Mouse (Mus musculus) gastrocnemius, postnatal 4 days (tissue): ENCODE results near the gene Dnah12. TPM values are rescaled to one million over a fixed set of nuclear protein-coding genes. Genes with fewer than 3 reads are reported as not detected.
A peak's percentile ranks its signal among the peaks of the same experiment; 100 is the strongest.
"Not testable (repeated sequence)": the region's sequence is repeated elsewhere in the genome, so short reads cannot be mapped to it uniquely, and the experiment has no call there.

Experiments
- DNase-seq, 2 experiments: peaks; one replicate each; pipeline ENCODE4 v3.0.0; 2021 to 2022; ENCODE audit warnings: low spot score in 2 of 2, mixed read lengths in 2 of 2
- long read RNA-seq, 2 experiments: library from polyadenylated mRNA; stranded (forward); transcript quantifications; one replicate each; pipeline ENCODE4 v2.0.0; 2021
- total RNA-seq, 2 experiments: library from RNA; stranded (reverse); gene quantifications; 2 replicates each; pipeline ENCODE4 v1.2.3; 2021

Dnah12 gene
- under 1 TPM; 0.15 to 0.16 TPM for total RNA-seq
- long read RNA-seq, experiment 1: 0 reads
- long read RNA-seq, experiment 2: 0 reads

DNA sequence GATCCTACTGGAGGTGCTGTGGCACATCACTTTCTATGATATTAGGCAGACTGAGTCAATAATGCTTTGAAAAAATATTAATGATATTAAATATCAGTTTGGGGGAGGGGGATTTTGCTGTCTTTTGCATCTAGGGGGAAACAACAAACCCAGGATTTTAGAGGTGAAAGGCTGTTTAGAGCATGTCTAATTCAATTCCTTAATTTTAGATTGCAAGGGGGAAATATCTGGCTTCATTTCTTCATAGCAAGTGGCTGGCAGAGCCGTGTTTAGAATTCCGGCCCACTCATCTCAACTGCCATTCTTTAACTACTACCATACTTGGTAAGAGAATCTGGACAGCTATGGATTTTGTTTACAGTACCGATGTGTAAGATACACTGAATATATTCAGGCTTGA, at the start of gene Dnah12:
Gene Dnah12 (plus strand): TSS at position 301 of the 400 bp plus-strand sequence.
- no peak for DNase-seq

DNA sequence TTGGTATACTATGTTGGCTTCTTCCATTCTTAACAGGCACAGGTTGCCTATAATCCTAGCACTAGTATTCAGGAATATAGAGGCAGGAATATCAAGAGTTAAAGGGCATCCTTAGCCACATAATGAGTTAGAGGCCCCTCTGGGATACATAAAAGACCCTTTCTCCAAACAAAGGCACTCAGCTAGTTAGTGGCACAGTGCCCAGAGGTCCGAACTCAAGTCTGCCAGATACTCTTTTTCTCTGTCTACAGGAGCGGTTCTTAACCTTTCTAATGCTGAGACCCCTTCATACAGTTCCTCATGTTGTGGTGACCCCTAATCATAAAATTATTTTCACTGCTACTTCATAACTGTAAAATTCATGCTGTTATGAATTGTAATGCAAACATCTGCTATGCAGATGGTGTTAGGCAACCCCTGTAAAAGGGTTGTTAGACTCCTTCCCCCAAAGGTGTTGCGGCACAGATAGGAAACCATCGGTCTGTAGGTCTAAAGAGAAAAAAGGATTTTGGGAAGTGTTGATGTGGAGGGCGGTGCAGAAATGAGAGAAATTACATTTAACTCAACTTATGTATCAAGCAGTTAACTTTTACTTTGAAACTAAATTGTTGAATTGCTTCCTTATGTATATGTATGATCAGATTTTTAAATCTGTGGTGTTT, 47.0 kb upstream of the Dnah12 start:
- DNase-seq: peak in 1 of 2 experiments; percentile 10

DNA sequence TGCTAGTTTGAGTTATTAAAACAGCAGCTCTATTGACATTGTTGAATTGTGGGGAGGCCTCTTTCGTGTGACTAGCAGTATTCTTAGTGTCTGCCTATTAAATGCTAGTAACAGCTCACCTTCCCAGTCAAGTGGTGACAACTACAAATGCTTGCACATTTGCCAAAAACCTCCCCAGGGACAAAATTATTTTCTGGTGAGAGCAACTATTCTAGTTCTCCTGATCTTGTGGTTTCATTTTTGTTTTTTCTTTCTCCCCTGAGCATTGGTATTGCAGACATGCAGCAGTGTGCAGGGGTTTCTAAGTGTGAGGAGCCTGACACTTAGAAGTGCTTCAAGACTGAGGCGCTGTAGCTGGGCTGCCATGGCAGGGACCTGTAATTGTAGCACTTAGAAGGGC, 45.3 kb upstream of the Dnah12 start:
- no peak for DNase-seq

DNA sequence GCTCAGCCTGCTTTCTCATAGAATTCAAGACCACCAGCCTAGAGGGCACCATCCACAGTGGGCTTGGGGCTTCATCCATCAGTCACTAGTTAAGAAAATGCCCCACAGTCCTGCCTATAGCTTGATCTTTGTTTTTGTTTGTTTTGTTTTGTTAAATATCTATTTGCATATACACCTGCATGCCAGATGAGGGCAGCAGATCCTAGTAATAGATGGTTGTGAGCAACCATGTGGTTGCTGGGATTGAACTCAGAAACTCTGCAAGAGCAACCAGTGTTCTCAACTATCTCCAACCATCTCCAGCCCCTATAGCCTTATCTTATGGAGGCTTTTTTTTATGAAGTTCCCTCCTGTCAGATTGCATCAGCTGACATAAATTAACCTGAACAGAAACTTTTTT, 41.2 kb upstream of the Dnah12 start:
- DNase-seq: no peak

DNA sequence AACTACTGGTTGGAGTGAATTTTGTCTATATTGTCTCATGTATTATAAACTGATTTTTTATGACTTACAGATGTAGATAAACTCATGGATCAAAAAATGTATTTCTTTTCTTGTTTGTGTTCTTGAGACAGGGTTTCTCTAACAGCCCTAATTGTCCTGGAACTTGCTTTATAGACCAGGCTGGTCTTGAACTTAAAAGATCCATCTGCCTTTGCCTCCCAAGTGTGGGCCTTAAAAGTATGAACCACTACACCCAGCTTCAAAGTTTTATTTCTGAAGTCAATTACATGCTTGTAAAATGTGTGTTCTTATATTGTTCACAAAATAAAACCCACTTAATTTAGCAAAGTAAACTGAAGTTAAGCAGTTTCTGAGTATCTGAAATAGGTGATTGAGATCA, 34.9 kb upstream of the Dnah12 start:
- no peak for DNase-seq

DNA sequence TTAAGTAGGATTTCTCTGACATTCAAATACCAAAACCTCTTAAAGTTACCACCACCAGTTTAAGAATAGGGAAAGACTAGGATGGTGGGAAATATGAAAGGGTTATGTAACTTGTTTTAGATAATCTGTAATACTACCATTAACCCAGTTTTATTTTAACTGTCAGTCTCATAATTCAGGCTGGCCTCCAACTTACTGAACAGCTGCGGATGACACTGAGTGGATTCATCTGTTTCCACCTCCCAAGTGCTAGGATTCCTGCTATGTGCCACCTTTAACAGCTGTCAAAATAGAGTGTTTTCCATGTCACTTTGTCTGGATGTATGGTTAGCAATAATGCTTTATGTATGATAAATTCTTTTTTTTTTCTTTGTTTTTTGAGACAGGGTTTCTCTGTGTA, 32.8 kb upstream of the Dnah12 start:
- no peak for DNase-seq

DNA sequence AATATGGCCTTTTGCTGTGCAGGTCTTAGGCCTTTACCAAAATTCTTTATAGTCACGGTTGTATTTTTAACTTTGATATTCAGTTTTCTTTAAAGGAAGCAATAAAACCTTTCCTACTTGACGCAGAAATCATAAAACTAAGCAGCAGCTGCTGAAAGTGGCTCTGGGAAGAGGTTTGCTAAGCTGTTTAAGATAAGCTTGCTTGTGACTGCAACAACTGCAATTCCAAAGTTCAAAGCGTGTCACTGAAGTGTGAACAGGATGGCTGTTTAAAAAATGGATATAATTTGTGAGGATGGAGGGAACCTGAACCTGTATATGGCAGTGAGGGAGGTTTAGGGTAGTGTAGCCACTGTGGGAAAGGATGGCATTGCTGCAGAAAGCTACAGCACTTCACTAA, 31.1 kb upstream of the Dnah12 start:
- no peak for DNase-seq

DNA sequence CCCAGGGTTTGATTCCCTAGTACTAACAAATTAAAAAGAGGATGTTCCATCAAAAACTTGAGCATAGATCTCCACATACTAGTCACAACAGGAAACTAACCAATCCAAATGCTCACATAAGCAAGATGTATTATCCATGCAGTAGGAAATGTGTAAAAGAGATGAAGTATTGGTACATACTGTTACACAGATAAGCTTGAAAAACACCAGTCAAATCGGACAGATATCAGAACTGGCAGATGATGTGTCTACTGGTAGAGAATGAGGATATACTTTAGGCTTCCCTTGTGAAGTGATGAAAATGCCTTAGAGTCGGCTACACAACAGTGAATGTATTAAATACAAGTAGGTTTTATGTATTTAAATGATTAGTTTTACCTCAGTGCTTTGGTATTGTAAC, 30.6 kb upstream of the Dnah12 start:
- no peak for DNase-seq

DNA sequence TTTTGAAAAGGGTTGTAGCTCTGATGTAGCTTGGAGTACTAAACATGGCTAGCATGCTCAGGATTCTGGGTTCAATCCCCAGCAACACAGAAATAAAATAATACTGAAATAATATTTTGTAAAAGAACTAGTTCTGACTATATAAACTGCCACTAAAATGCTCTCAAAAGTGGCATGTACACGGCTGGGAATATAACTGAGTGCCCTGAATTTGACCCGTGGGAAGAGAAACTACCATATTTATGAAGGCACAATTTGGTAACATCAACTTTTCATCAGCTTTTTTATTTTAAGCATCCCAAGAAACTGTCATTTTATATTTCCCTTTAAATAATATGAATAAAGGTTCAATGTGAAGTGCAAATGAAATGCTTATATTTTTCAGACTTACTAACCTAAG, 29.2 kb upstream of the Dnah12 start:
- DNase-seq: no peak

DNA sequence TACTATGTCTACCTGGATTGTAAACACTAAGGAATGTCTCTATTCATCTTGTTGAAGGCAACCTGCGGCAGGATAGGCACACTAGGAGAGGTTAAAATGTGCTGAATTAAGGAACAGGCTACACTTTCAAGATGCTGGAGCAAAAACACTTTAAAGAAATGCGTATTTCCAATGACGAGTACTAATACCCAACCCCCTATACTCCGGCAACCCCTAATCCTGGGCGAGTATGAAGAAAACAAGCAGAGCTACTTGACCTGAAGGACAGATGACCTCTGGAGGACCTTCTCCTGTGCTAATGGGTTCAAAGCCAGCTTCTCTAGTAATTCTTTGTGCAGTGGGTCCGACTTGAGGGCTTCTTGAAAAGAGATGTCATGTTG, 25.1 kb upstream of the Dnah12 start:
- DNase-seq: no peak

DNA sequence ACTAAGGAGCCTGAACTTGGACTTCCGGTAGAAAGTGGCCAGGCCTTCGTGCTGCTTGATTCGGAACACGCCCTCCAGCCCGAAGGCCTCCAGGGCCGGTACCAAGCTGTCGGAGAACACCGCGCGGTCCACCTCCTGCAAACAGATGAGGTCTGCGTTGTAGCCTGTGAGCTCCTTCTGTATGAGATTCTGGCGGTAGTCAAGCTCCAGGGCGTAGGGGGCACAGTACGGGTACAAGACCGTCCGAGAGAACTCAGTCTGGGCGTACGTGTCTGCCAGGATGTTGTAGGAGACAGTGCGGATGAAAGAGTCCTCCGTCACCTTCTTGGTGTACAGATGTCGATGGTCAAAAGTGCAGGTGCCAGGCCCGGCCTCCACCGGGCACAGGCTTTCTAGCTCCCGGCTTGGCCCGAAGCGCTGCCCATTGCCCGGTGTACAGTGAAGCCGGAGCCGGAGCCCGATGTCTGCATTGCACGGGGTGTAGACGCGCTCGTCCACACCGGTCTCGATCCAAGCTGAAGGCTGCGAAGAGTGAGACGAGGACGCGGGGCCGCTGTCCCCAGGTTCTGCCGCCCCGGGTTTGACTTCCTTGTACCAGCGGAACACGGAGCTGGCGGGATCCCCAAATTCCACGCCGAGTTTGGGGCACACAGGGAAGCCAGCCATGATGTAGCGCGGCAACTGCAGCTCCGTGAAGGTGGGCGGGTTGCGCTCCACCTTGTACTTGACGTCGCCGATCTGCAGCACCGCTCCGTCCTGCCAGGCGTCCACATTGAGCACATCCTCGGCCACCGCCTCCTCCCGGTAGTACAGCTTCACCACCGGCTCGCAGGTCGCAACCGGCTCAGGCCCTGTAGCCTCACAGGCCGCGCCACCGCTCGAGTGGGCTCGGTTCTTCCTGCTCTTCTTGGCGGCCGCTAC, 24.4 kb upstream of the Dnah12 start:
- DNase-seq: peak; percentile 19 to 23

DNA sequence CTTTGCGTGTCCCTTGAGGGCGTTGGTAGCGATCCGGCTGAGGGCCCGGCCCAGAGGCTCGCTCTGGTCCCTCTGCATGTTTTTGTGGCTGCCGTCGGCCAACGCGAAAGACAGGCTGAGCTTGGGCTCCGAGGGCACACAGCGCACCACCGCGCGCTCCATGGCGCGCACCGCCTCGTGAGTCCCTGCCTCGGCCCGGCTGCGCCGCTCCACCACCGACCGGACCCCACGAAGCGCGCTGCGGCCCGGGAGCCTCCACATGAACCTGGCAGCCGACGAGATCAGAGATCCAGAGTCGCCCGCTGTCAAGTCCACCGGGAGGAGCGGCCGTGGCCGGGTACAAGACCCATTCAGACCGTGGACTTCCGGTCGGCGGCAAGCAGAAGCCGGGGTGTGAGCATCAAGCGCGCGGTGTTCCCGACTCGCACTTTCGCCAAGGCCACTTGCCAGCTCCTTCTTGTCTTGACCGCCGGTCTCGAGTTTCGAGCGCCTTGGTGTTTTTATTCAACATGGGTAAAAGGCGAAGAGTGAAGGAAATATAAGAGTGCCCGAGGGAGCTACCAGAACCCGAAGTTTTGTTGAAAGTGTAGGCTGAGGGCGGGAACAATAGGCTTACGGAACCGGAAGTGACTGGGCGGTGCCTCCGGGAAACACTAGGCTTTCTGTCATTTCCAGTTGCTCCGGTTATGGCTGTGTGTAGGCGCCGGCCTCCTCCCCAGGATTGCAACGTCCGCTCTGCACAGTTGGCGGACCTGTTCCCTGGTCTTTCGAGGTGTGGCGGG, 23.6 kb upstream of the Dnah12 start, which contains the start of gene Pde12:
Gene Pde12 (minus strand): TSS at position 592 of the 782 bp plus-strand sequence.
- peak; percentile 61 to 86 for DNase-seq

DNA sequence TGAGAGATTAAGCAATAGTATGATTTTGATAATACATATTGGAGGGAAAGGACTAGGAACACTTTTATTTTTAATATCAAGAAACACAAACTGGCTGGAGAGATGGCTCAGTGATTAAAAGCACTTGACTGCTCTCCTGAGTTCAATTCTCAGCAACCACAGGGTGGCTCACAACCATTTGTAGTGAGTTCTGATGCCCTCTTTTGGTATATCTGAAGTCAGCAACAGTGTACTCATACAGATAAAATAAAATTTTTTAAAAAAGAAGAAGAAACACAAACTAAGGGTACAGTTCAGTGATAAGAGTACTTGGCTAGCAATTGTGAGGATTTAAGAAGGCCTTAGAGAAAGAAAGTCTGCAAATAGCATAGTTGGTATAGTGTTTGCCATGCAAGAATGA, 22.1 kb upstream of the Dnah12 start:
- DNase-seq: no peak

DNA sequence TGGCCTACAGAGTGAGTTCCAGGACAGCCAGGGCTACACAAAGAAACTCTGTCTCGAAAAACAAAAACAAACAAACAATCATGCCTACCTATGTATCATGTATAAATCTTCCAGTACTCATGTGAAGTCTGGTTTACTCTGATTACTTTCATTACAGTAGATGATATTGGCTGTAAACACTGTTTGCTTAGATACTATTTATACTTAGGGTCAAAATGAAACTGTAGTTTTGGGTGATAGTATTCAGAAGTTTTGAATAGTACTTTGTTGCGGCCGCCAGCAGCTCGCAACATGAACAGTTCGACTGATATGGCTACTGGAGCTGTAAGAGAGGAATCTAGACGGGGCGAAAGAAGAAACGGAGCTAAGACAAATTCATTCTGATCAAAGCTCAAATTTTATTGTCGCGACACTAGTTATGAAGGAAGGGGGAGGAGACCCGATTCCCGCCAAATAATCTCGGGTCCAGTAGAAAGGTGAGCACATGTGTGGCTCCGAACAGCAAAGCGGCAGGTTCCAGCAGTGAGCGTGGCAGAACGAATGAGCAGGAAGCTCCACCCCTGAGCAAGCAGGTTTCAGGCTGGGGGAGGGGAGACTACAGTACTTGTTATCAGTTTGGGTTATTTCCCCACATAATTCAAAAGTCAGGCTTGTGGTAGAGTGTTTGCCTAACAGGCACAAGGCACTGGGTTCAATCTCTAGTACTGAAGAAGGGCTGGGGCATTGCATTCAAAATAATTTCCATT, 21.0 kb upstream of the Dnah12 start:
- not testable (repeated sequence) for DNase-seq

DNA sequence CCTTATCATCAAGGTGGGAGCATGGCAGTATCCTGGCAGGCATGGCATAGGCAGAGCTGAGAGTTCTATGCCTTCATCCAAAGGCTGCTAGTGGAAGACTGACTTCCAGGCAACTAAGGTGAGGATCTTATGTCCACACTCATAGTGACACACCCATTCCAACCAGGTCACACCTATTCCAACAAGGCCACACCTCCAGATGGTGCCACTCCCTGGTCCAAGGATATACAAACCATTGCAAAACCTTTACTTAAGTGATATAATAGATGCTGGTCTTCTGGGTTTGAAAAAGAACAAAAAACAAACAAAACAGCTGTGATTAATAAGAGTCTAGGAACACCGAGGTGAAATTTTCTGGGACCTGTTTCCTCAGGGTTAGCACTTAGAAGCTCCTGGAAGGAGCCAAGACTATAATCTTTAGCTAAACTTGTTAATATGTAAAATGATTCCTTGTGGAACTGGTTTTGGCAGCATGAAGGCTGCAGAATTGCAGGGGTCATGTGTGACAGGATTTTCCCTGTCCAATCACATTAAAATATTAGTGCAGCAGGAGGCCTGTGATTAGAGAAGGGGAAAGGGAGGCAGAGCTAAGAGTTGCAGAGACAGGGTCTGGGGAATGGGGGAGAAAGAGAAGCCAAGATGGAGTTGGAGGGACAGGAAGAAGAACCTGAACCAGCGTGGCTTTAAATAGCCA, 18.5 kb upstream of the Dnah12 start:
- not testable (repeated sequence) for DNase-seq

DNA sequence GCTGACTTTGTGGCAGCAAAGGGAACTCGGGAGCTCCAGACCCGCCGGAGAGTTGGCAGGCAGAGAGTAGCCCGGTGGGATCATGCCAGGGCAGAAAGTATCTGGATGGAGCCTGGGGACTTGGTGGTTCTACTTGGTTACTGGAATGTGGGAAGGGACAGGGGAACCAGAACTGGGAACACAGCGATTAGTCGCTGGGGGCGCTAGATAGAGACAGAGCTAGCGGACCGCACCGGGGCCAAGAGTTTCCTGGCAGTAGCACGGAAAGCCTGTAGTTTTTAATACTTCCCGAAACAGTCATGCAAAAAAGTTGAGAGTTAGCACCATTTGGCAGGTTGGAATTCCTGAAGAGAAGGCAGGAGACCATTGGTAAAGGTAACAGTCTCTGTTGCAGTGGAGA, 17.7 kb upstream of the Dnah12 start:
- peak in 1 of 2 experiments; percentile 32 for DNase-seq

DNA sequence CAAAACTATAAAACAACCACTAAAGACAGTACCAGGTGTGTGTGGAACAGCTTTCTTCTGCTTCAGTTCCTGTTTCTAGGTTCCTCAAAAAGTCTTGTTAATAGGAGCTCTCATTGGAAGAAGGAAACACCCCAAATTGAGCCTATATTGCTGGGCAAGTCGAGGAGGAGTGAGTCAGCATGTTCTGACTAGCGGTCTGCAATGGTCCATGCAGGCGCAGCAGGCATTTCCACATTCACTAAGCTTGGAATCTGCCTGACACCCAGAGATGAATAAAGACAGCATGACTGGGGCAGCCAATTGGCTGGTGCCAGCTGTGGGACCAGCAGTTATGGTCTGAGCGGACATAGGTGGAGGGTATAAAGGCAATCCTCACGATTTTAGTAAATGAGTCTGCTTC, 17.3 kb upstream of the Dnah12 start:
- DNase-seq: no peak

DNA sequence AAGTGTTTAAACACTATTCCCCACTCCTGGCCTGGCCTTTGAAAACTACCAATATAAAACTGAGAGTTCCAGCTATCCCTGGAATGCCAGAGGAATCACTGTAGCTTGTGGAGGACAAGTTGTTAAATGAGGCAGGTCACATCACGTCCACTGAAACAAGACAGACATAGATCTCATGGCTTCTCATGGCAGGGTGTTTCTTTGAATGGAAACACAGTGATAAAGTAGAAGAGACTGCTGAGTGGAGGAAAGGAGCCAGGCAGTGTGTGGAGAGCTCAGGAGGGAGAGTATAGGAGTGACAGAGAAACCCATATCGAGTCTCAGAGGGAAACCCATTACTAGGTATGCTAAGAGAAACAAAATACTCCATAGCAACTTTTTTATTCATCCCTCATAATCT, 2.3 kb upstream of the Dnah12 start:
- DNase-seq: no peak

DNA sequence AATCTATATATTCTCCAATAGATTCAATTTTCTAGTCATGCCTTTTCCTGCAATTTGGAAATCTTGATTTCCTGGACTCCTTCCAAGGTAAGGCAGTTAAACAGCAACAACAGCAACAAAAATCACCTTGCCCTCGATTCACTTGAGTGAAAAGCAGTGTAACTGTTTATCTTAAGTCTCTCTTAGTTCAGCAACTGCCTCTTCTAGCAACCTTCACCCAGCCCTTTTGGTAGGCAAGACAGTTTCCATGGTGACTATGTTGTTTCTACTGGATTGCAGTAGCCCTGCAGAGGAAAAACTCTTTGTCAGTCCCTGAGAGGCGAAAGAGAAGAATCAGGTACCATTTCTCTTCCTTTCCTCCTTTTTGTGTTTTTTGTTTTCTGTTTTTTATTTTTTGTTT, 1.7 kb upstream of the Dnah12 start:
- DNase-seq: no peak

DNA sequence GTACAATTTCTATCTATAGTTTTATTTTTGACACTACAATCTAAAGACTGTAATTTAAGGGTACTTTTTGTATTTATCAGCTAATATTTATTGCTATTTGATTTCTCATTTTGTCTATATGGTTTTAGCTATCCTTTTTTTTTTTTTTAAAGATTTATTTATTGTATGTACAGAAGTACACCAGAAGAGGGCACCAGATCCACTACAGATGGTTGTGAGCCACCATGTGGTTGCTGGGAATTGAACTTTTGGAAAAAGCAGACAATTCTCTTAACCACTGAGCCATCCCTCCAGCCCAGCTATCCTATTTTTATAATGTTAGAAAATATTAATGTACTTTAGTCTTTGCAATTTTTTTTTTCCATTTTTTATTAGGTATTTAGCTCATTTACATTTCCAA, 4.8 kb downstream of the Dnah12 start:
- DNase-seq: no peak
